Mouse (Mus musculus) layer of hippocampus, adult 2 months (tissue): ENCODE measurements at regions not wholly inside any gene's neighbourhood (a gene's known extent, or its start where the extent isn't known, plus 50 kb on each side); places are given as distances from the start of the nearest gene placed in this dataset.

Experiments
- DNase-seq, 2 experiments: peaks; one replicate each; pipeline ENCODE4 v3.0.0; 2022; ENCODE audit warnings: low spot score in 2 of 2
- H3K27ac ChIP-seq: fragments of 200-600 bp; 2 replicates; pipeline ENCODE4 v1.8.1; 2022
- H3K4me3 ChIP-seq: fragments of 200-600 bp; 2 replicates; pipeline ENCODE4 v1.8.1; 2022; ENCODE audit warnings: mild to moderate bottlenecking
- CTCF ChIP-seq: fragments of 200-600 bp; conservative IDR thresholded peaks from 2 replicates; pipeline ENCODE4 v1.8.1; 2022; ENCODE audit warnings: antibody characterized with exemption, mild to moderate bottlenecking, moderate library complexity

- no peak overlapping the region for H3K4me3 ChIP-seq
- no peak for DNase-seq
- H3K27ac ChIP-seq = no peak overlapping the region
- no peak for TF ChIP-seq CTCF
Measured at GRCm38 (mm10) chr14:58844565-58844964, 298.1 kb downstream of the 1700129C05Rik start.

GRCm38 (mm10) chr14:58842196-58842886 is 300.4 kb downstream of the 1700129C05Rik start:
- no peak for TF ChIP-seq CTCF
- no peak for DNase-seq

GRCm38 (mm10) chr14:58822938-58823337 is 319.8 kb downstream of the 1700129C05Rik start:
- no peak for TF ChIP-seq CTCF
- Histone ChIP-seq H3K4me3 (no peak overlapping the region), H3K27ac (no peak overlapping the region)
- no peak for DNase-seq

More at GRCm38 (mm10) chr14:58842196-58842886, 300.4 kb downstream of the 1700129C05Rik start:
- Histone ChIP-seq H3K27ac (no peak overlapping the region), H3K4me3 (no peak overlapping the region)

GRCm38 (mm10) chr14:58817961-58818504 is 324.7 kb downstream of the 1700129C05Rik start:
- DNase-seq = peak in 1 of 2 experiments; percentile 19
- no peak for TF ChIP-seq CTCF
- Histone ChIP-seq H3K27ac (no peak overlapping the region), H3K4me3 (no peak overlapping the region)

- Histone ChIP-seq H3K4me3 (no peak overlapping the region), H3K27ac (no peak overlapping the region)
- no peak for DNase-seq
- no peak for TF ChIP-seq CTCF
Measured at GRCm38 (mm10) chr14:58816540-58816876, 326.2 kb downstream of the 1700129C05Rik start.

- peak; percentile 44 for TF ChIP-seq CTCF
- Histone ChIP-seq H3K27ac (no peak overlapping the region), H3K4me3 (no peak overlapping the region)
- no peak for DNase-seq
Measured at GRCm38 (mm10) chr14:58815616-58816539, 326.8 kb downstream of the 1700129C05Rik start.

- no peak for TF ChIP-seq CTCF
- no peak for DNase-seq
- Histone ChIP-seq H3K4me3 (no peak overlapping the region), H3K27ac (peak overlapping the region; percentile 70)
Measured at GRCm38 (mm10) chr14:58812585-58812984, 330.1 kb downstream of the 1700129C05Rik start.

- TF ChIP-seq CTCF = no peak
- H3K27ac ChIP-seq = no peak overlapping the region
- H3K4me3 ChIP-seq = no peak overlapping the region
- DNase-seq = no peak
Measured at GRCm38 (mm10) chr14:58801402-58801861, 341.3 kb downstream of the 1700129C05Rik start.

GRCm38 (mm10) chr14:58788190-58788945 is 354.3 kb downstream of the 1700129C05Rik start:
- TF ChIP-seq CTCF = no peak
- no peak overlapping the region for H3K4me3 ChIP-seq
- no peak for DNase-seq
- H3K27ac ChIP-seq = no peak overlapping the region

- no peak for TF ChIP-seq CTCF
- DNase-seq = no peak
- H3K27ac ChIP-seq = no peak overlapping the region
- H3K4me3 ChIP-seq = no peak overlapping the region
Measured at GRCm38 (mm10) chr14:58787618-58788017, 355.1 kb downstream of the 1700129C05Rik start.

GRCm38 (mm10) chr14:58786791-58787491 is 355.8 kb downstream of the 1700129C05Rik start:
- no peak for TF ChIP-seq CTCF
- Histone ChIP-seq H3K4me3 (no peak overlapping the region), H3K27ac (no peak overlapping the region)
- no peak for DNase-seq

- H3K27ac ChIP-seq = no peak overlapping the region
- no peak for DNase-seq
- no peak overlapping the region for H3K4me3 ChIP-seq
- no peak for TF ChIP-seq CTCF
Measured at GRCm38 (mm10) chr14:58783201-58783600, 359.5 kb downstream of the 1700129C05Rik start.
